Mouse (Mus musculus): ENCODE measurements around the gene Camkmt. TPM values are rescaled to one million over a fixed set of nuclear protein-coding genes. Genes with fewer than 3 reads are reported as not detected.
A peak's percentile ranks its signal among the peaks of the same experiment; 100 is the strongest.

The Camkmt gene
- polyA plus RNA-seq, 1 experiment from 2014 or later: 8.4 TPM

DNA sequence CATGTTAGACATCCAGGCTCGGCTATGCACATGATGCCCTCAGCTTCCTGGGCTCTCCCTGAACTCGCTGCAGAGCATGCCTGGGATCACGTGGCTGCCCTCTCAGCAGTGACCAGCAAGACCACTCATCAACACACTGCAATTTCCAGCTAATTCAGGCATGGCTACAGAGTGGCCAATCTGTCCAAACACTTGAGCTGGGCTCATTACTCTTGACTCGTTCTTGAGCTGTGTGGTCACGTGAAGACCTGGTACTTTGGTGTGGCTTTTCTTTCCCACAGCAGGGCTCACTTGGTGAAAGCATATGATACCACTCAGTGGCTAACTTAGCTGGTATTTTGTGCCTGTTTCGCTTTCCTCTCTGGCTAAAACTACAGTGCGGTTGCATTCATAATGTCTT lies 282.2 kb downstream of the Camkmt start:
- H3K9me3 ChIP-seq: no peaks in the 10 kb centered on the region
- H3K36me3 ChIP-seq: no peaks in the 10 kb centered on the region
- 82% methylated on average over 7 of the region's 7 CpGs for WGBS
- H3K4me3 ChIP-seq: no peak overlapping the region
- peaks cover 12% of the 10 kb centered on the region; the same call in 1 of the 2 replicates for H3K4me1 ChIP-seq
- H3K27ac ChIP-seq: no peak overlapping the region
- H3K27me3 ChIP-seq (ENCODE audit: insufficient read depth, poor library complexity, severe bottlenecking): no peaks in the 10 kb centered on the region
- DNase-seq (ENCODE audit: low spot score): no peak

DNA sequence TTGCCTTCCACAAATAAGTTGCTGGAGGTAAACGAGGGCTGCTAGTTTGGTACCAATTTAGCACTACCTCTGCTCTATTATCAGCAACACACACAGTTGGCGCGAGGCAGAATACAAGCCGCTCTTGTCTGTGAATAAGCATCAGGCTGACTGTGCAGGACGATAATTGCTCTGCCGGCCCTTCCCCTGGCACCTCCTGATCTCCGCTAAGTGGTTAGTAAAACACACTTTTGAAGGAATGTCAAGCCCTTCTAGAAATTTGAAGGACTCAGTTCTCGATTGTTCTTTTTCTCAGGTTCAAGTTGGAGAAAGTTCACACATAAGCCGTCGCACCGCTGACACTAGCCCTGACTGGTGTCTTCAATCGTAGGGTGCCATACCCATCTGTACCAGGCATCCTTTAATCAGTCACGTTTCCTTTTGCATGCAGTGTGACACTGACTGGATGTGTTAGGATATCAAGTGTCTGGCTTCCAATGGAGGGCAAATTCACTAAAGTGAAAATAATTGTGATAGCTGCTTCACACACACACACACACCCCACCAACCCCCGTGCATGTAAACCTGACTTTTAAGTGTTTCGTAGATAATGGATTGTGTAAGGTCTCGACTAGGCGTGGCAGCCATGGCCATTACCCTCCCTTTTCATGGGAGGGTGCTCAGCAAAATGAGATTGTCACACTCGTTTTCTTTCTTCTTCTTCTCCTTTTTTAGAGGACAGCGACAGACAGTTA lies 283.9 kb downstream of the Camkmt start:
- WGBS: 70% methylated on average over 19 of the region's 19 CpGs
- H3K4me3 ChIP-seq: no peak overlapping the region
- no peaks in the 10 kb centered on the region for H3K27me3 ChIP-seq (ENCODE audit: insufficient read depth, poor library complexity, severe bottlenecking)
- peaks cover 12% of the 10 kb centered on the region; the same call in 1 of the 2 replicates for H3K4me1 ChIP-seq
- peak; percentile 47 for DNase-seq (ENCODE audit: low spot score)
- H3K27ac ChIP-seq: no peak overlapping the region
- H3K9me3 ChIP-seq: no peaks in the 10 kb centered on the region
- no peaks in the 10 kb centered on the region for H3K36me3 ChIP-seq

DNA sequence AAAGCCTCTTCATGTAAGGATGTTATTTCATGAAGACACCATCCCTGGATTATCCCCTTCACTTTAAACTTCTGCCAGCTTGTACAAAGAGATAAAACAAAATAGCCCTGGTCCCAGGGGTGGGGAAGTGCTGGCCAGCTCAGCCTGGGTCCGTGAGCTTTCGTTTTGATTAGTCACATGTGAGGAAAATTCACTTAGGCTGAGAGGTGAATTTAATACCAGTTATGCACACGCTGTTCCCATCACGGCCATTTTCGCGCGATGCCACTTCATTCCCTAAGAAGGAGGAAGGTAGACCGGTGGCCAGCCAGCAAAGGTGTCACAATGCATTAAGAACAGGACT lies 284.5 kb downstream of the Camkmt start:
- WGBS: 71% methylated on average over 8 of the region's 8 CpGs
- no peaks in the 10 kb centered on the region for H3K36me3 ChIP-seq
- H3K4me1 ChIP-seq: peaks cover 12% of the 10 kb centered on the region; the same call in 1 of the 2 replicates
- no peak overlapping the region for H3K4me3 ChIP-seq
- H3K27ac ChIP-seq: no peak overlapping the region
- H3K9me3 ChIP-seq: no peaks in the 10 kb centered on the region
- no peaks in the 10 kb centered on the region for H3K27me3 ChIP-seq (ENCODE audit: insufficient read depth, poor library complexity, severe bottlenecking)
- DNase-seq (ENCODE audit: low spot score): peak; percentile 57

DNA sequence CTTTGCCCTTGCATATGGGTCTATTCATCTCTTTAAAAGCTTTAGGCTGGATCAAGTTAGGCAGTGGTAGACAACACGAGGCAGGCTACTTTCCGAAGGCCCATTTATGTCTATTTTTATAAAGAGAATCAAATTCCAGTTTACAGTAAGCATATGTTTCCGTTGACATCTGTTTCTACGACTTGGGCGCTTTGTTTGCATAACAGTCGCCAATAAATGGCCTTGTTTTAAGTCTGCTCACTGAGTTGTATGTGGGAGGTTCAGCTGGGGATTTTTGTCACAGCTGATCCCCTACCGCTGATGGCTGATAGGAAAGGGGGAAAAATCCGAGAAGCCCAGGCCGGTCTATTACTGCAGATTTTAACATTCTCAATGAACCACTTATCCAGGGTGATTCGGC lies 285.2 kb downstream of the Camkmt start:
- no peaks in the 10 kb centered on the region for H3K36me3 ChIP-seq
- no peaks in the 10 kb centered on the region for H3K27me3 ChIP-seq (ENCODE audit: insufficient read depth, poor library complexity, severe bottlenecking)
- H3K27ac ChIP-seq: no peak overlapping the region
- H3K4me1 ChIP-seq: peaks cover 12% of the 10 kb centered on the region; the same call in 1 of the 2 replicates
- H3K9me3 ChIP-seq: no peaks in the 10 kb centered on the region
- no peak overlapping the region for H3K4me3 ChIP-seq
- WGBS: 64% methylated on average over 10 of the region's 10 CpGs
- DNase-seq (ENCODE audit: low spot score): no peak

DNA sequence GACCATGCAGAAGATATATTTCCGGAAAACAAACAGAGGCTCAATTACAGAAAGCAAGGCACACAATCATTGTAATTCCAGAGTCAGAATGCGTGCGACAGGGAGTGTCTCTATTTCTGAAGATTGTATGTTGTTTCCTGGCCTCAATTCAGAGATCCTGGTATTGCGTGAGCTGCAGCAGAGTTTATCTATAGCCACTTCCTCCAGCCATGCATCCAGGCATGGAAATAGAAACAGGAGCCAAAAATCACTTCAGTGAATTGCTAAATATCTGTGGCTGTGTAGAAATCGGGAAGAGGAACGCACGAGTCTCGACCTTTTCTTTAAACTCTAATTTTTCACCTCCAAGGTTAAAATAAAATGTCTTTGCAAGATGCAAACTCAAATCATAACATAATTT lies 287.1 kb downstream of the Camkmt start:
- no peak overlapping the region for H3K27ac ChIP-seq
- WGBS: 69% methylated on average over 8 of the region's 8 CpGs
- no peak for DNase-seq (ENCODE audit: low spot score)

DNA sequence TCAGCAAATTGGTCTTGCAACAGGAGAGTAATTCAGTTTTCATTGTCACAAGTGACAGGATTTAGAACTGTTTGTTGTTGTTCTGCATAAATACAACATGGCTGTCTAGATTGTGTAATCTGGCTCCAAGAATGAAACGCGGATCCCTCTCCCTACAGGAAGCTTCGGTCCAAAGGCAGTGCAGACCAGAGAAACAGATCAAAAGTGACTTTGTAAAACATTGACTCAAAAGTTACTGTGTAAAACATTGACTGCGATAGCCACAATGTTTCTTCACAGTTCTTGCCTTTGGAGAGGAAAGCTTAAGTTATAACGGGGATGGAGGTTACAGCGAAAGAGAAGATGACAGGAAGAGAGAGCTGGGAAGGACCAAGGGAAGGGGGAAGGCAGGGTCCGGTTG lies 288.7 kb downstream of the Camkmt start:
- Histone ChIP-seq H3K36me3 (no peaks in the 10 kb centered on the region), H3K27me3 (ENCODE audit: insufficient read depth, poor library complexity, severe bottlenecking) (no peaks in the 10 kb centered on the region), H3K4me1 (peaks cover 12% of the 10 kb centered on the region; the same call in 1 of the 2 replicates), H3K27ac (no peak overlapping the region), H3K9me3 (no peaks in the 10 kb centered on the region), H3K4me3 (no peak overlapping the region)
- WGBS: 86% methylated on average over 7 of the region's 7 CpGs
- DNase-seq (ENCODE audit: low spot score): no peak

More for the DNA sequence above, 287.1 kb downstream of the Camkmt start:
- Histone ChIP-seq H3K4me1 (peaks cover 12% of the 10 kb centered on the region; the same call in 1 of the 2 replicates), H3K9me3 (no peaks in the 10 kb centered on the region), H3K4me3 (no peak overlapping the region), H3K36me3 (no peaks in the 10 kb centered on the region), H3K27me3 (ENCODE audit: insufficient read depth, poor library complexity, severe bottlenecking) (no peaks in the 10 kb centered on the region)

DNA sequence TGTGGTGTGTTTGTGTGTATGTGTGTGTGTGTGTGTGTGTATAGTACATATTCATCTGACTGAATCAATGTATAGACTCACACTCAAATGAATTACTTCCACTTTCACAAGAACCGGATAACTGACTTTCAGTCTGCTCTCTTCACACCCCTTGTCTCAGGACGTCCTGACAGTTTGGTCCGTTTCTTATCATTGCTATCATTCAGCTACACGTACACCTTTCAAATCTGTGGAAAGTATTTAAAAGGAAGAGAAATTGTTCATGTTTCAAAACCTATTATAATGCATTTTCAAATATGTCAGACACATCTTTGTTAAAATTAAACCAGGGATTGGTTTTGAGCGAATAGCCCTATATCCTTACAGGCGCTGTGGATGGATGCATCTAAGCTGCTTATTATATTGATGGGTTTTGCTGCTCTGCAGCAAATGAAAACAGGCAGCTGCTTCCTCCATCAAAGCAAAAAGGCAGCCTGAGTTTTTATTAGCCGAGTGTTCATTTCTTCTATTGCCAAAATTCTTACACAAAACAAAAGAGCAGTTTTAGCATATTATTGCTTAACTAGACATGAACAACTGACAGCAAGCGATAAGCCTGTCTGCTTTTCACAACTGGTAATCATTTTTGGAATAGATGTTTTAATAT lies 291.3 kb downstream of the Camkmt start:
- H3K4me1 ChIP-seq: no peaks in the 10 kb centered on the region
- no peaks in the 10 kb centered on the region for H3K9me3 ChIP-seq
- 71% methylated on average over 8 of the region's 8 CpGs for WGBS
- no peaks in the 10 kb centered on the region for H3K27me3 ChIP-seq (ENCODE audit: insufficient read depth, poor library complexity, severe bottlenecking)
- H3K36me3 ChIP-seq: no peaks in the 10 kb centered on the region
- no peak for DNase-seq (ENCODE audit: low spot score)
- H3K27ac ChIP-seq: no peak overlapping the region
- H3K4me3 ChIP-seq: no peak overlapping the region

DNA sequence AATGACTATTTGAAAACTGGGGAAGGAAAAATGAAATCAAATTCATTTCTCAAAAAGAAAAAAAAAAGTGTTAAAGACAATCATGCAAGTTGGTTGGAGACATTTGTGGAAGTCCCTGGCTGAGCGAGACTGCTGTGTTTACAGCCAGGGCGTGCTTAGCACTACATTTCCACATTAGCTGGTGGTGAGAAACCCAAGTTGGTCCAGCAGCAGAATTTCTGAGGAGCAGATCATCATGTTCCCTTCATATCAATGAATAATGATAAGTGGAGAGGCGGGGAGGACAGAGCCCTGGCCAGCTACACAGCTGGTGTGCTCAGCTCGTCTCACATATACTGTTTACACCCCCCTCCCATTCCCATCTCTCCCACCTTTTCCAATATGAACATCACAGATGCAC lies 292.0 kb downstream of the Camkmt start:
- Histone ChIP-seq H3K27me3 (ENCODE audit: insufficient read depth, poor library complexity, severe bottlenecking) (no peaks in the 10 kb centered on the region), H3K27ac (no peak overlapping the region), H3K36me3 (no peaks in the 10 kb centered on the region), H3K9me3 (no peaks in the 10 kb centered on the region), H3K4me3 (no peak overlapping the region), H3K4me1 (no peaks in the 10 kb centered on the region)
- DNase-seq (ENCODE audit: low spot score): no peak
- WGBS: 58% methylated on average over 4 of the region's 4 CpGs

DNA sequence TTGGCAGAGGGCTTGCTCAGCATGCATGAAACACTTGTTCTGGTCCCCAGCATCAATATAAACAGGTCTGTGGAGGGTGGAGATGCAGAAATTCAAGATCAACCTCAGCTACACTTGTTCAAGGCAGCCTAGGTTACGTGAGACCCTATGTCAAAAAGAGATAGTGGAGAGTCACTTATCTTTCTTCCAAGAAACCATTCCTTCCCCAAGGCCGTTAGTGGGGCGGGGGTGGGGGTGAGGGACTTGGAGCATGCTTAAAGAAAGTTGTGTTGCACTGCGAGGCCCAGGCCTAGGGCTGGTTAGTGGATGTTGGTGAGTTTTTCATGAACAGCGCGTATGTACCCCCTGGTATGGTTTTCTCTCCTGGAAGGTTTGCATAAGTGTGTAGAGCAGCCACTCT lies 292.6 kb downstream of the Camkmt start:
- DNase-seq (ENCODE audit: low spot score): no peak
- Histone ChIP-seq H3K9me3 (no peaks in the 10 kb centered on the region), H3K27me3 (ENCODE audit: insufficient read depth, poor library complexity, severe bottlenecking) (no peaks in the 10 kb centered on the region), H3K27ac (no peak overlapping the region), H3K4me1 (no peaks in the 10 kb centered on the region), H3K36me3 (no peaks in the 10 kb centered on the region), H3K4me3 (no peak overlapping the region)
- WGBS: 59% methylated on average over 6 of the region's 6 CpGs

DNA sequence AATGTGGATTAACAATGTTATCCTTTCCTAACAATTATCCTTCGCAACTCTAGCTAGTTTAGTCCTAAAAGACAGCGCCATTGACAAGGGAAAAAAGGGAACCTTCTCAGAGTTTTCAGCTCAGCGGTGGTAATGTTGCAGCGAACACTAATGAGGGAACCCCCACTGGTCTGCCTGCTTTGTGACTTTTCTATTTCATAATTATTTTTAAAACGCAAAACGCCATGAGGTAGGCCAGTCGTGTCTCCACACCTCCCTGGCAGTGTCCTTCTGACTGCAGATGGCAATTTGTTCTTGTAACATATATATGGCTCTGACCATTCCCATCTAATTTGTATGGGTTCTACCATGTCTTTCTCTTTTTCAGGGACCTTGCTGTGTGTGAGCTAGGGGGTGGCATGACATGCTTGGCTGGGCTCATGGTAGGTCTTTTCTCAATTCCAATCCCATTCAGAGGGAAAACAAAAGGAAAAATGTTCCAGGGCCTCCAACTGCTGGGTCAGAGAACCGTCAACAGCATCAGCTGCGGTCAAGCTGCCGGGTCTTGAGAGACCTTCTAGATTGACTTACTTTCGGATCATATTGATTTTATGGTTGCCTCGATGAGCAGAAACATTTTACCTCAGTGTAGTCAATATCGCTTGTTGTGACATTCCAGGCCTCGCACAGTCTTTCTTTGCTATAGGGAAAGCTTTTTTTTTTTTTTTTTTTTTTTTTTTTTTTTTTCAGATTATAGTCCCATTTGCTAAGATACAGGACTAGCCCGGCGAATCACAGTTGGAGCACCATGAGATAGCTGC lies 302.9 kb downstream of the Camkmt start:
- H3K27me3 ChIP-seq (ENCODE audit: insufficient read depth, poor library complexity, severe bottlenecking): no peaks in the 10 kb centered on the region
- no peak for DNase-seq (ENCODE audit: low spot score)
- no peak overlapping the region for H3K27ac ChIP-seq
- 89% methylated on average over 16 of the region's 16 CpGs for whole genome bisulfite sequencing
- no peaks in the 10 kb centered on the region for H3K9me3 ChIP-seq
- H3K36me3 ChIP-seq: no peaks in the 10 kb centered on the region
- H3K4me1 ChIP-seq: no peaks in the 10 kb centered on the region; the same call in 1 of the 2 replicates
- H3K4me3 ChIP-seq: no peak overlapping the region

DNA sequence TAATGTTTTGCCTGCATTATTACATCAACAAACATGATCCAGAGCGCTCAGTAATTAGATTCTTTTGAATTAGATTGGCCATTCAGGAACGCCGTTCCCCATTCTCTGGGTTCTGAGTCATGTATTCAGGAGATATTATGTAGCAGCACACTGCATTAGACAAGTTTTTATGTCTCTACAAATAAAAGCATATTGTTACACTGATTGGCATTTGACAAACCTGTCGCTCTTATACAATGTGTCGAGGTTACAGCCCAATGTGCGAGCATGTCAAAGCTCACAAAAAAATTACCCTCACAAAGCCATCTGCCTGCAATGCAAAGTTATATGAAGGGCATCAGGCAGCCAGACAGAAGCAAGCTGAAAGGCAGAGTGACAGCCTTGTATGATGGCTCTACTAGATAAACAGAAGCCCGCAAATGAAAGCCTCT lies 303.6 kb downstream of the Camkmt start:
- 82% methylated on average over 7 of the region's 7 CpGs for WGBS
- H3K27ac ChIP-seq: no peak overlapping the region
- peaks cover 4% of the 10 kb centered on the region; the same call in 1 of the 2 replicates for H3K4me1 ChIP-seq
- H3K36me3 ChIP-seq: no peaks in the 10 kb centered on the region
- no peak overlapping the region for H3K4me3 ChIP-seq
- no peak for DNase-seq (ENCODE audit: low spot score)
- no peaks in the 10 kb centered on the region for H3K9me3 ChIP-seq
- no peaks in the 10 kb centered on the region for H3K27me3 ChIP-seq (ENCODE audit: insufficient read depth, poor library complexity, severe bottlenecking)

DNA sequence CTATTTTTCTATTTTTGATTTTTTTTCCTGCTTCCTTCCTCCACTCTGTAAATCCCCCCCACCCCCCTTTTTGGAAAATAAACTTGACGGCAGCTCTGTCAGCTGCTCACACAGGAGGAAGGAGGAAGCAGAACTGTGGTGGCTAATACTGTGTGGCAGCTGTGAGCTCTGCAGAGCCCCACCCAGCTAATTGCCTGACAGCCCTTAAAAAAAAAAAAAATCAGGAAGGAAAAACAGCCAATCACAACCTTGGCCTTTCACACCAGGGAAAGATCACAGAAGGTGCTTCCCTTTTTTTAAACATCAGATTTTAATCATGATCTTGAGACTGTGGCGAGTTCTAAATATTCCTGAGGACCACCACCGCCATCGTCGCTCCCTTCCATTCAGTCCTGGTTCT lies 305.1 kb downstream of the Camkmt start:
- 52% methylated on average over 5 of the region's 5 CpGs for WGBS
- Histone ChIP-seq H3K4me1 (peaks cover 4% of the 10 kb centered on the region; the same call in 1 of the 2 replicates), H3K9me3 (no peaks in the 10 kb centered on the region), H3K27me3 (ENCODE audit: insufficient read depth, poor library complexity, severe bottlenecking) (no peaks in the 10 kb centered on the region), H3K4me3 (no peak overlapping the region), H3K27ac (no peak overlapping the region), H3K36me3 (no peaks in the 10 kb centered on the region)
- no peak for DNase-seq (ENCODE audit: low spot score)

DNA sequence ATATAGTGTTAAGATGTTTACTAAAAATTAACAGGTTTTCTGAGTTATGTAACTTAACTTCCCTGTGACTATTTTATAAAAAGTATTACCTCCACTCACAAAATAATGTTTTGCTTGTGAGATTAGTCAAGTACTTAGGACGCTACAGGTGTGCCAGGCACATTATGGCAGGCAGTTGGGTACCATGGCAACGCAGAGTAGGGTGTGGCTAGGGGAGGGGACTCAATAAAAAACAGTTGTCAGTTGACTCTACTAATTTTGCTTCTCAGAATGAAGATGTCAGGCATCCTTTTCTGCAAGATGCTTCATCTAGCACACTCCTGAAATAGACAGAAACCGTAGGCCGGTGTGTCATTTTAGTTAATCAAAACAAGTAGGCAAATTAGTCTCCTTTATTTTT lies 310.4 kb downstream of the Camkmt start:
- WGBS: 75% methylated on average over 4 of the region's 4 CpGs
- Histone ChIP-seq H3K9me3 (no peaks in the 10 kb centered on the region), H3K27ac (no peak overlapping the region), H3K4me1 (peaks cover 15% of the 10 kb centered on the region), H3K4me3 (no peak overlapping the region), H3K36me3 (no peaks in the 10 kb centered on the region), H3K27me3 (ENCODE audit: insufficient read depth, poor library complexity, severe bottlenecking) (no peaks in the 10 kb centered on the region)
- no peak for DNase-seq (ENCODE audit: low spot score)
